ENCODE assay signal across 11 mouse cellular contexts in genomic region chr16:56800469-56800868, GRCm38 (mm10). TPM values are rescaled to one million over a fixed set of nuclear protein-coding genes. Genes with fewer than 3 reads are reported as not detected.
DNase-seq lines count a peak whose midpoint lies in the region; ATAC-seq and TF ChIP-seq lines count a peak whose summit lies in the region.
"Had no signal": no experiment of that assay in that cellular context is flagged by ENCODE, and none has a peak within 500 bp of the region (broad histone marks: within the 10 kb centered on the region; RNA-seq: fewer than 3 reads in every experiment).

No protein-coding gene starts in this region.

- TF ChIP-seq EP300 in stomach, postnatal 0 days (optimal IDR thresholded peaks at IDR 0.05) = no peak

- no peak overlapping the region for H3K4me2 ChIP-seq in midbrain, embryonic 14.5 days (ENCODE audit: low read length)
- no peak overlapping the region for H3K4me2 ChIP-seq in stomach, postnatal 0 days (replicated peaks; ENCODE audit: low read depth)
- H3K4me2 ChIP-seq: midbrain, embryonic 12.5 days had no signal

- peak; percentile 75 for TF ChIP-seq CTCF in stomach, postnatal 0 days (IDR thresholded peaks at IDR 0.05; ENCODE audit: low read depth)

- ATAC-seq in frontal cortex, adult (ENCODE audit: low TSS enrichment) = peak; percentile 76
- ATAC-seq in midbrain, embryonic 14.5 days (ENCODE audit: low FRiP score, low TSS enrichment) = no peak
- ATAC-seq in stomach, postnatal 0 days (ENCODE audit: low FRiP score, low TSS enrichment) = no peak

- no peak overlapping the region for H3K9ac ChIP-seq in midbrain, embryonic 14.5 days (replicated peaks; ENCODE audit: low read length)
- H3K9ac ChIP-seq in stomach, postnatal 0 days (ENCODE audit: low read length) = no peak overlapping the region
- H3K9ac ChIP-seq: midbrain, embryonic 12.5 days had no signal

- DNase-seq in frontal cortex, postnatal 14 days (ENCODE audit: low spot score in 2 of 2) = no peak
- DNase-seq in midbrain, embryonic 14.5 days = peak; percentile 35
- DNase-seq in midbrain, embryonic 10.5 days (ENCODE audit: low spot score) = no peak
- peak; percentile 23 for DNase-seq in forelimb bud, embryonic 11.5 days (ENCODE audit: low read depth, low spot score)
- DNase-seq in stomach, postnatal 0 days (ENCODE audit: low spot score) = no peak
- no peak for DNase-seq in MN1 (ENCODE audit: low spot score)
- no peak for DNase-seq in thymus, adult 18-20 months
- DNase-seq: thymus, postnatal 4 days had no signal

- no peaks in the 10 kb centered on the region for H3K36me3 ChIP-seq in midbrain, embryonic 14.5 days (ENCODE audit: control insufficient read depth, insufficient read depth, low read length)
- H3K36me3 ChIP-seq in midbrain, embryonic 10.5 days = no peaks in the 10 kb centered on the region
- no peaks in the 10 kb centered on the region for H3K36me3 ChIP-seq in stomach, postnatal 0 days (ENCODE audit: control insufficient read depth, insufficient read depth, low read length)
- H3K36me3 ChIP-seq: midbrain, embryonic 12.5 days had no signal

- H3K27me3 ChIP-seq in midbrain, embryonic 14.5 days (ENCODE audit: control insufficient read depth, insufficient read depth, low read length) = no peaks in the 10 kb centered on the region
- no peaks in the 10 kb centered on the region for H3K27me3 ChIP-seq in midbrain, embryonic 10.5 days (ENCODE audit: low read depth, poor library complexity, severe bottlenecking)
- H3K27me3 ChIP-seq in stomach, postnatal 0 days (ENCODE audit: control insufficient read depth, insufficient read depth, low read length) = no peaks in the 10 kb centered on the region
- H3K27me3 ChIP-seq: midbrain, embryonic 12.5 days had no signal

- H3K4me1 ChIP-seq in midbrain, embryonic 14.5 days (ENCODE audit: control insufficient read depth, insufficient read depth, low read length) = no peaks in the 10 kb centered on the region
- H3K4me1 ChIP-seq in midbrain, embryonic 10.5 days = no peaks in the 10 kb centered on the region
- H3K4me1 ChIP-seq in stomach, postnatal 0 days (replicated peaks; ENCODE audit: control insufficient read depth, insufficient read depth) = no peaks in the 10 kb centered on the region
- H3K4me1 ChIP-seq: midbrain, embryonic 12.5 days had no signal

- H3K9me3 ChIP-seq in midbrain, embryonic 14.5 days (ENCODE audit: control insufficient read depth, low read length) = no peaks in the 10 kb centered on the region
- no peaks in the 10 kb centered on the region for H3K9me3 ChIP-seq in midbrain, embryonic 10.5 days (replicated peaks)
- H3K9me3 ChIP-seq in stomach, postnatal 0 days (ENCODE audit: control insufficient read depth, low read length) = no peaks in the 10 kb centered on the region
- H3K9me3 ChIP-seq: midbrain, embryonic 12.5 days had no signal

- H3K27ac ChIP-seq in midbrain, embryonic 14.5 days (replicated peaks; ENCODE audit: low read depth, low read length) = no peak overlapping the region
- H3K27ac ChIP-seq in midbrain, embryonic 10.5 days (replicated peaks) = no peak overlapping the region
- H3K27ac ChIP-seq in stomach, postnatal 0 days (replicated peaks) = no peak overlapping the region
- H3K27ac ChIP-seq: midbrain, embryonic 12.5 days had no signal

- H3K4me3 ChIP-seq in midbrain, embryonic 14.5 days (replicated peaks; ENCODE audit: low read depth, low read length) = no peak overlapping the region
- H3K4me3 ChIP-seq in midbrain, embryonic 10.5 days = no peak overlapping the region
- H3K4me3 ChIP-seq in stomach, postnatal 0 days (ENCODE audit: low read depth, low read length) = no peak overlapping the region
- H3K4me3 ChIP-seq: midbrain, embryonic 12.5 days had no signal

- 39% methylated on average over 2 of the region's 2 CpGs for WGBS in midbrain, embryonic 14.5 days
- WGBS in midbrain, embryonic 10.5 days = 44% methylated on average over 2 of the region's 2 CpGs
- WGBS in stomach, postnatal 0 days = 43% methylated on average over 2 of the region's 2 CpGs

RNA-seq across cellular contexts. Expression of gene Adgrg7, which starts 4.8 kb away (rescaled TPM):
- polyA plus RNA-seq in midbrain, embryonic 14.5 days (2014; fragmentation: Nextera tagmentation; extraction: Ambion mirVana) = not detected in 2 replicates
- polyA plus RNA-seq in midbrain, embryonic 10.5 days (2016; fragmentation: Nextera tagmentation; extraction: Ambion mirVana) = not detected in 2 replicates
- polyA plus RNA-seq in stomach, postnatal 0 days (2015; fragmentation: Nextera tagmentation; extraction: Ambion mirVana) = not detected in 2 replicates
- polyA plus RNA-seq: kidney, embryonic 14.5 days; midbrain, embryonic 12.5 days had no signal

Comparison
In these comparisons a context has a peak if more than half of its experiments do, and no peak if none do; other contexts are left out.
1. DNase-seq: peak in midbrain, embryonic 14.5 days (single experiment) and forelimb bud, embryonic 11.5 days (single experiment); none in frontal cortex, postnatal 14 days (0 of 2), midbrain, embryonic 10.5 days (single experiment), stomach, postnatal 0 days (single experiment), MN1 (single experiment) and thymus, adult 18-20 months (0 of 2).